Mouse (Mus musculus): Measurements from ENCODE around the gene Tubb4b.

Gene Tubb4b

GRCm38 (mm10) chr2:25244144-25244543 lies 19.6 kb upstream of the Tubb4b start:
- no peak for DNase-seq (ENCODE audit: low spot score)

DNA sequence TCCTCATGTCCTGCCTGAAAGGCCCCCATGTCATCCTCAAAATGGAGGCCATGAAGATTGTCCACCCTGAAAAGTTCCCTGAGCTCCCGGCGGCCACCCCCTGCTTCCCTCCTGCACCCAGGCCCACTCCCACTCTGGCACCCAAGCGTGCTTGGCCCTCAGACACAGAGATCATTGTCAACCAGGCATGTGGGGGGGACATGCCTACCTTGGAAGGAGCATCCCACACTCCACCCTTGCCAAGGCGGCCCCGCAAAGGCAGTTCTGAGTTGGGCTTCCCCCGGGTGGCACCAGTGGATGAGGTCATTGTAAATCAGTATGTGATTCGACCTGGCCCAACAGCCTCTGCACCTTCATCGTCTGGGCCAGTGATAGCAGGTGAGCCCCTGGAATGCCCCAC lies 18.8 kb upstream of the Tubb4b start:
- no peak for DNase-seq (ENCODE audit: low spot score)

GRCm38 (mm10) chr2:25242101-25242506 lies 17.6 kb upstream of the Tubb4b start, which contains the start of the genes Rnf208 and Cysrt1:
TSS of gene Rnf208 (plus strand) at chr2:25242255.
TSS of gene Cysrt1 (minus strand) at chr2:25242452.
- no peak for DNase-seq (ENCODE audit: low spot score)

GRCm38 (mm10) chr2:25241438-25241775 lies 16.9 kb upstream of the Tubb4b start:
- no peak for DNase-seq (ENCODE audit: low spot score)

GRCm38 (mm10) chr2:25240723-25241437 lies 16.4 kb upstream of the Tubb4b start:
- DNase-seq (ENCODE audit: low spot score): no peak

DNA sequence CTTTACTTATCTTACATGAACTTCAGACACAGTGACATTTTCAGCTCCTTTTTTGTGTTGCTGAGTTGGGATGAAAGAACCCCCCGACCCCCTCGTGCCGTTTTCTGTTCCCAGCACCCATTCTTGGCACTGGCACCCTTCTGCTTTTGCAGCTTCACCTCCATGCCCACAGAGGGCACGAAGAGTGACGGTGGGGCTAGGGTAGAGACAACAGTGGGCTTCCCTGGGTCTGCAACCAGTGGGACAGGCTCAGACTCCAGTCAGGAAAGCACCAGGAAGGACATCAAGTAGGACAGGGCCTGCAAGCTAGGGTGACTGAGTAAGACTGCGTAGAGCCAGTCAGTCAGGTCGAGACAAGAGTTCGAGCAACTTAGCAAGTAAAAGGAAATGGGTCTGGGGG lies 15.8 kb upstream of the Tubb4b start:
- DNase-seq (ENCODE audit: low spot score): no peak

DNA sequence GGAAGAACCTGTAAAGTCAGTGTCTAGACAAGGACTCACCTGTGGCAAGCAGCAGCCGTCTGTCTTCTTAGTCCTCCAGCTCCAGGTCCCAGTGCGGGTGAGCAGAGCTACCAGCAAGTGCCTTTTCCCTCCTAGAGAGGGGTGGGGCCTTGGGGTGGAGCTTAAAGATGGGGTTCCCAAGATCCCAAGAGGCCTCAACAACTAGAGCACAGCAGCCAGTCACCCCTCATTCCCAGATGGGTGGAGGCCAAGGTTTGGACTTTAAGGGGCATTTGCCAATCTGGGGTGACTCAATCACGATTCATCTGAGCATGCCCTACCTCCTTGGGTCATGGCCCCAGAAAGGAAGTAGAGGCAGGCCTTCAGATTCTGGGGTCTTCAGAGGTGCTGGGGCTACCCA lies 15.3 kb upstream of the Tubb4b start:
- DNase-seq (ENCODE audit: low spot score): no peak

GRCm38 (mm10) chr2:25238106-25238505 lies 13.6 kb upstream of the Tubb4b start:
- DNase-seq (ENCODE audit: low spot score): no peak

DNA sequence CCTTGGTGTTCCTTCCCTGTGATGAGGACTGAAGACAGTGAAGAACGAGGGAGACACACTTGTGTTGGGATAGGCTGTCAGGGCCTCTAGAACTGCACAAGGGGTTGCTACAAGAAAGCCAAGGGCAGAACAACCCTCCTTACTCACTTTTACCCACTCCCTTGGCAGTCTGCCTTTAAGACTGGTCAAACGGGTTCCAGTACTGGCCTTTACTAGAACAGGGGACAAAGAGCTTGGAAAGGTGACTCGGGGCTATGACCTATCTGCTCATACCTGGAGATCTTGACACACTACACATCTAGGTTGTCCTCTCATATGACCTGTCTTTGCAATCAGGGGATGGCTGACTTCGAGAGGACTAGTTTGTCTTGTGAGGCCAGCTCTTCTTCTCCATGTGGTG lies 13.0 kb upstream of the Tubb4b start:
- no peak for DNase-seq (ENCODE audit: low spot score)

- no peak for DNase-seq (ENCODE audit: low spot score)
Measured at GRCm38 (mm10) chr2:25236614-25237013, 12.1 kb upstream of the Tubb4b start, which contains the start of gene Rnf224. TSS of gene Rnf224 (minus strand) at chr2:25236787.

GRCm38 (mm10) chr2:25234551-25235220 lies 10.2 kb upstream of the Tubb4b start:
- no peak for DNase-seq (ENCODE audit: low spot score)

DNA sequence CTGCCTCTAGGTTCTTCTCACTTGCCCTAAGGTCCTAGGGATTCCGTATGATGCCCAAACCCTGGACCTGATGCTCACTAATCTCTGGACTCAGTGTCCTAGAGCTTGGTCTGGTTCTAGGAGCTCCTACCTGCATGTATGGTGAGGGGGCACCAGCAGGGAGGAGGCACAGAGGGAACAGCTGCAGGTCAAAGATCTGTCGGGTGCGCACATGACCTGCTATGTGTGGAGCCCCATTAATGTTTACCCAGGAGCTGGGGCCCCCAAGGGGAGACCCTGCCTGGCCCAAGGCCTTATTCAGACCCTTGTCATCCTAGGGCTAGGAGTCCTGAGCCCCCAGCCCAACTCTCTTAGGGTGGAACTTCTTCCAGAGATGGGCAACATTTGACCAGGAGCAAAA lies 9.5 kb upstream of the Tubb4b start, which contains the start of gene Slc34a3:
Gene Slc34a3 (minus strand): TSS at position 315 of the 400 bp plus-strand sequence.
- DNase-seq (ENCODE audit: low spot score): no peak

DNA sequence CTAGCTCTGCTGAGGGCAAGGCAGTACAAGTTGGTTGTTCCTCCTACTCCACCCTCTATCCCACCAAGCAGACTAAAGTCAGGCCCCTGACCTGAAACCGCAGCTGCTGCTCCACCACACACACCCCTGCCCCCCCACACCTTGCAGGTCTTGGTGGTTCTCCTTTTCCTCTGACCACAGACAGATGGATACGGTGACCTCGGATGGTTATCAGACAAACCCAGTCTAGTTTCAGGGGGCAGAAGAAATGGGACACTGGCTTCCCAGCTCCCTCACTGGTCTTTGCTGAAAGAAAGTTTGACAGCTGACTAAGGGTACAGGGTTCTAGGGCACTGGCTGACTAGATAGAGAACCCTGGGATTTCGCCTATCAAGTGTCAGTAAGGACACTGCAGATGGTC lies 8.9 kb upstream of the Tubb4b start:
- DNase-seq (ENCODE audit: low spot score): no peak

GRCm38 (mm10) chr2:25231038-25231437 lies 6.5 kb upstream of the Tubb4b start:
- DNase-seq (ENCODE audit: low spot score): no peak

GRCm38 (mm10) chr2:25230581-25230980 lies 6.1 kb upstream of the Tubb4b start:
- DNase-seq (ENCODE audit: low spot score): no peak

DNA sequence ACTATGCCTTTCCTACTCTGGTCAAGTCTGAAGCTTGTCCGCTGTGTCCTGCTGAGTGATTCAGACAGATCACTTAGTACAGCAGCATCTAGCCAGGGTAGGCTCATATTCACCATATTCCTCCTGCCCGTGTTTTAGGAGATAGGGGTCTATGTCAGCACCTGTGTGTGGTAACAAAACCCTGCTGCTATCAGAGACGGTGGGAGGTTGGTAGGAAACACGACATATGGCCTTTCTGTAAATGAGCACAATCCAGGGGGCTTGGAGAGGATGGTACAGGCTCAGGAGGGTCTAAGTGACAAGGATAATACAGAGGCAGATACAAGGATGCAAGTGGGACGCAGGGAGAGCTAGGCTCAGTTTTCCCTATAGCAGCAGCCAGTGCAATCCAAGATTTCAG lies 5.1 kb upstream of the Tubb4b start:
- DNase-seq (ENCODE audit: low spot score): no peak

DNA sequence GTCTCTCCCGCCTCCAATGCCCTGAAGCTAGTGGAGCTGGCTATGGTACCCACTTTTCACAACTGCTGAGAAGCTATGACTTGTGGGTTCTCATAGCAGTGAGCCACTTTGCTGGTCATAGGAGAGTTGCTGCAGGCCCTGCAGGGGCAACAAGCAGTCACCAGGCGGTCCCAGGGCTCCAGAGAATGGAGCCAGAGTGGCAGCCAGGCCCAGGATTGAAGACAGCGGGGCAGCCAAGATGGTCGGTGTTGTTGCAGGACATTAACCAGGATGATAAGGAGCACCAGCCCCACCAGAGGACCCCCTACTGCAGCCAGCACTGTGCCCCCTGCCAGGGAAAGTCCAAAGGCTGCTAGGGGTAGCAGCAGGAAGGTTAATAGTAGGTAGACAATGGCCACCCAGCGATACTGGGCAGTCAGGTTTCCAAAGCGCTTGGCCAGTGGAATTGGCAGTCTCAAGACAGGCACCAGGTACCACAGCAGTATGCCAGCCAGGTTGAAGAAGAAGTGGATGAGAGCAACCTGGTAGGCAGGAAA lies 4.6 kb upstream of the Tubb4b start:
- DNase-seq (ENCODE audit: low spot score): no peak

- DNase-seq (ENCODE audit: low spot score): peak; percentile 92
Measured at GRCm38 (mm10) chr2:25228431-25228889, 4.0 kb upstream of the Tubb4b start.

DNA sequence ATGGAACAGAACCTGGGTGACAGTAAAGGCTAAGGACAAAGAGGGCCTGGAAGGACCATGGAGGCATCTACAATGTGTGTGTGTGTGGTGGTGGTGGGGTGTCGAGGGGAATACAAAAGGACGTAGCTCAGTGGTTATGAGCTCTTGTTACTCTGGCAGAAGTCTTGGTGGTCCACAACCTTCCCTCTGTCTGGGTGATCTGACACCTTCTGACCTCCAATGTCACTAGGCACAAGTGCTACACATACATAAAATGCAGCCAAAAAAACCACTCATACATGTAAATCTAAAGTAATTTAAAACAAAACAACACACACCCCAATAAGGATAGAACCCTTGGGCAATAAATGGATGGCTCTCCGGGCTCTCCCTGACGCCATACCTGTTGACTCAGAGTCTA lies 2.9 kb upstream of the Tubb4b start:
- no peak for DNase-seq (ENCODE audit: low spot score)

- DNase-seq (ENCODE audit: low spot score): peak; percentile 62
Measured at GRCm38 (mm10) chr2:25226864-25227263, 2.4 kb upstream of the Tubb4b start.

GRCm38 (mm10) chr2:25225811-25226379 lies 1.4 kb upstream of the Tubb4b start:
- DNase-seq (ENCODE audit: low spot score): no peak

DNA sequence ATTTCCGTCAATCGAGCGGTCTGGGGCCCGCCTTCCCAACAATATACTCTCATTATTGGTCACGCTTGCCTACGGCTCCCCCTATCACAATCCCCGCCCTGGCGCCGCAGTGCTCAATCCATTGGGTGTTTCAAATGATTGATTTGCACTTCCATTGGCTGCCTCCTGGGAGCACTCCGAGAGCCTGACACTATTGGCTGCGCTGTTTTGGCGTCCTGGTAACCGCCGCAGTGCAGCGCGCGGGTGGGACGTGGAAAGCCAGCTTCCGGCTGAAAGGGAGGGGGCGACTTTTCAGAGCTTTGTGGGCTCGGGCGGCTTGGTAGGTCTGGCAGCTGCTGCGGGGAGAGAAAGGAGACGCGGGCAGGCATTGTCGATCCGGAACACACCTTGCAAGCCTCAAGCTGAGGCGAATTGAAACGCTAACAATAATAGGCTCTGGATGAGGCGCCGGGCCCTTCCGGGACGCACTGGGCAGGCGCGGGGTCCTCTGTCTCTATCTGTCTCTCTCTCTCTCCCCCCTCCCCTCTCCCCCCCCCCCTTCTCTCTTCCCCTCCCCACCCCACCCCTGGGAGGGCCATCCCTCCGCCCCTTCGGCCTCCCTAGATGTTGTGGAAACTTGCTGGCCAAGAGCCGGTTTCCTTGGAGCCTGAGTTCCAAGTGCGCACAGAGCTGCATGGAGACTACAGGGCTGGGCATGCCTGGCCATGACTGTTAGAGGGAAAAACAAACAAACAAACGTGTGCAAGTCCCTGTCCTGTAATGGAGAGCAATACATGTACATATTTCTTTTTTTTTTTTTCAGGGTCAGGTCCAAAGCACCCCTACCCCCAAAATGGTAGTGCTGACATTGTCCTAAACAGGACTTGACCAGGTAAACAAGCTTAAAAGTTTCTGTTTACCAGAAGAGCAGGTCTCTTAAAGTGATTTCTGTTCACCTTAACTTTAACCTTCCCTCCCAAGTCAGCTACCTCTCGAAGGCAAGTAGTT lies 557 bp upstream of the Tubb4b start:
- DNase-seq (ENCODE audit: low spot score): peak; percentile 99
